Comparison of ENCODE assay signal across 12 mouse cellular contexts in genomic region chr9:41264485-41264884, GRCm38 (mm10).
DNase-seq lines count a peak whose midpoint lies in the region; ATAC-seq and TF ChIP-seq lines count a peak whose summit lies in the region.
"Had no signal": no experiment of that assay in that cellular context is flagged by ENCODE, and none has a peak within 500 bp of the region (broad histone marks: within the 10 kb centered on the region; RNA-seq: fewer than 3 reads in every experiment).

No protein-coding gene starts in this region.

- no peak overlapping the region; the same call in 1 of the 2 replicates for H3K27ac ChIP-seq in limb, embryonic 14.5 days (replicated peaks; ENCODE audit: low read depth, low read length)
- H3K27ac ChIP-seq in limb, embryonic 10.5 days = no peak overlapping the region
- 0 out of 2 replicates have a peak overlapping the region, but pooled peaks have one; percentile 33 for H3K27ac ChIP-seq in limb, embryonic 15.5 days
- no peak overlapping the region for H3K27ac ChIP-seq in intestine, embryonic 15.5 days
- H3K27ac ChIP-seq: liver, embryonic 12.5 days had no signal

- no peaks in the 10 kb centered on the region for H3K4me1 ChIP-seq in limb, embryonic 14.5 days (ENCODE audit: control insufficient read depth, insufficient read depth, low read length)
- no peaks in the 10 kb centered on the region for H3K4me1 ChIP-seq in limb, embryonic 10.5 days
- H3K4me1 ChIP-seq in limb, embryonic 15.5 days = peaks cover 7% of the 10 kb centered on the region; the same call in 1 of the 2 replicates
- no peaks in the 10 kb centered on the region for H3K4me1 ChIP-seq in intestine, embryonic 15.5 days (replicated peaks)
- H3K4me1 ChIP-seq: liver, embryonic 12.5 days had no signal

- TF ChIP-seq POLR2A in limb, embryonic 14.5 days (IDR thresholded peaks at IDR 0.05; ENCODE audit: borderline replicate concordance, extremely low read depth, insufficient read depth, insufficient read length) = no peak

- no peak overlapping the region for H3K4me3 ChIP-seq in limb, embryonic 14.5 days (replicated peaks; ENCODE audit: low read length)
- H3K4me3 ChIP-seq in limb, embryonic 10.5 days = no peak overlapping the region
- H3K4me3 ChIP-seq in limb, embryonic 15.5 days = no peak overlapping the region
- H3K4me3 ChIP-seq in intestine, embryonic 15.5 days (replicated peaks) = no peak overlapping the region
- H3K4me3 ChIP-seq: liver, embryonic 12.5 days; myocyte had no signal

- WGBS in limb, embryonic 14.5 days = 42% methylated on average over 6 of the region's 6 CpGs
- WGBS in limb, embryonic 10.5 days = 73% methylated on average over 6 of the region's 6 CpGs
- WGBS in limb, embryonic 15.5 days = 28% methylated on average over 6 of the region's 6 CpGs
- 61% methylated on average over 6 of the region's 6 CpGs for WGBS in intestine, embryonic 15.5 days

- peak overlapping the region; percentile 34; the same call in 1 of the 2 replicates for H3K9ac ChIP-seq in limb, embryonic 14.5 days (ENCODE audit: low read depth, low read length, severe bottlenecking)
- H3K9ac ChIP-seq in limb, embryonic 15.5 days = no peak overlapping the region
- H3K9ac ChIP-seq in intestine, embryonic 15.5 days = no peak overlapping the region
- H3K9ac ChIP-seq: liver, embryonic 12.5 days had no signal

- no peaks in the 10 kb centered on the region for H3K9me3 ChIP-seq in limb, embryonic 14.5 days (ENCODE audit: control insufficient read depth, low read length)
- H3K9me3 ChIP-seq in limb, embryonic 10.5 days (replicated peaks) = no peaks in the 10 kb centered on the region
- H3K9me3 ChIP-seq in limb, embryonic 15.5 days = no peaks in the 10 kb centered on the region
- H3K9me3 ChIP-seq in intestine, embryonic 15.5 days = no peaks in the 10 kb centered on the region
- H3K9me3 ChIP-seq: liver, embryonic 12.5 days had no signal

- no peak for ATAC-seq in limb, embryonic 14.5 days (ENCODE audit: low FRiP score, low read depth)
- no peak for ATAC-seq in limb, embryonic 15.5 days (ENCODE audit: insufficient number of reproducible peaks, low FRiP score, low TSS enrichment, low read depth)
- no peak for ATAC-seq in intestine, embryonic 15.5 days
- ATAC-seq: liver, embryonic 12.5 days had no signal

- no peaks in the 10 kb centered on the region for H3K36me3 ChIP-seq in limb, embryonic 14.5 days (ENCODE audit: control insufficient read depth, insufficient read depth, low read length)
- no peaks in the 10 kb centered on the region for H3K36me3 ChIP-seq in limb, embryonic 10.5 days
- H3K36me3 ChIP-seq in limb, embryonic 15.5 days = no peaks in the 10 kb centered on the region
- no peaks in the 10 kb centered on the region for H3K36me3 ChIP-seq in intestine, embryonic 15.5 days
- H3K36me3 ChIP-seq: liver, embryonic 12.5 days had no signal

- H3K4me2 ChIP-seq in limb, embryonic 14.5 days (replicated peaks; ENCODE audit: low read depth, low read length, severe bottlenecking) = no peak overlapping the region
- no peak overlapping the region for H3K4me2 ChIP-seq in limb, embryonic 15.5 days
- H3K4me2 ChIP-seq in intestine, embryonic 15.5 days (replicated peaks) = no peak overlapping the region
- H3K4me2 ChIP-seq: liver, embryonic 12.5 days had no signal

- no peaks in the 10 kb centered on the region for H3K27me3 ChIP-seq in limb, embryonic 14.5 days (ENCODE audit: control insufficient read depth, insufficient read depth, low read length)
- no peaks in the 10 kb centered on the region for H3K27me3 ChIP-seq in limb, embryonic 10.5 days (ENCODE audit: low read depth, poor library complexity, severe bottlenecking)
- H3K27me3 ChIP-seq in limb, embryonic 15.5 days = no peaks in the 10 kb centered on the region
- no peaks in the 10 kb centered on the region for H3K27me3 ChIP-seq in intestine, embryonic 15.5 days (replicated peaks)
- H3K27me3 ChIP-seq: liver, embryonic 12.5 days had no signal

- no peak for DNase-seq in limb, embryonic 14.5 days (ENCODE audit: low spot score)
- DNase-seq in limb, embryonic 10.5 days (ENCODE audit: low spot score) = no peak
- peak; percentile 65 for DNase-seq in cerebellum, adult 11-12 months
- DNase-seq in cerebellum, postnatal 14 days = peak; percentile 75 to 79
- no peak for DNase-seq in right cerebral cortex, postnatal 25 days
- DNase-seq: kidney, postnatal 14 days; lung, postnatal 4 days; thymus, adult 2 months had no signal

Comparison
In these comparisons a context has a peak if more than half of its experiments do, and no peak if none do; other contexts are left out.
1. DNase-seq: peak in cerebellum, adult 11-12 months (single experiment) and cerebellum, postnatal 14 days (2 of 2); none in limb, embryonic 14.5 days (single experiment), limb, embryonic 10.5 days (single experiment) and right cerebral cortex, postnatal 25 days (single experiment).